Mouse (Mus musculus): ENCODE data around the gene Ccdc188.

DNA sequence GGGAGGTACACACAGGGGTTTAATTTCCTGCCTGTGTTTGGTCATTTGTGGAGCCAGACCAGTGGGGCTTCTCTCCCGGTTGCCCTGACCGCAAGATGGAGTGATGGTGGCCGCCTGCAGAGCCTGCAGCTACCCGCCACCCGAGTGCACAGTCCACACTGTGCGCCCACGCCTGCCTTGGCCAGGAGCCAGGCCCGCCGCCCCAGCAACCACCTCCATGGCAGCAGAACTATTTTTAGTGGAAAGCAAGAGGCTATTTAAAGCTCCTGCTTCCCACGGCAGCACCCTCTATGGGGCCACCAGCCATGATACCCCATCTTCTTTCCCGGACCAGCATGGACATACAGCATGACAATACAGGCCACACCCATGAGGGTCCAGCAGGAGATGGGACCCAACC, 11.9 kb downstream of the Ccdc188 start:
- TF ChIP-seq CTCF (IDR thresholded peaks at IDR 0.05; ENCODE audit: extremely low read depth, insufficient read depth, low read length) (no peak), POLR2A (IDR thresholded peaks at IDR 0.05; ENCODE audit: extremely low read depth, insufficient read depth, low read length) (peak; percentile 26; the same call in 1 of the 2 replicates)

All from cortical plate, adult 2 months (tissue).